Mouse (Mus musculus) myocyte (in vitro differentiated cells): ENCODE measurements at regions not wholly inside any gene's neighbourhood (a gene's known extent, or its start where the extent isn't known, plus 50 kb on each side); places are given as distances from the start of the nearest gene placed in this dataset.

Experiments used
- CEBPB ChIP-seq: IDR thresholded peaks from 2 replicates; pipeline ENCODE4 v1.6.1; 2011; ENCODE audit warnings: mild to moderate bottlenecking, moderate library complexity; ENCODE audit not compliant: poor library complexity, insufficient read depth, severe bottlenecking
- MAX ChIP-seq: IDR thresholded peaks from one replicate; pipeline ENCODE4 v1.6.1; 2011; ENCODE audit warnings: low read depth, mild to moderate bottlenecking, control low read depth
- MYOD1 ChIP-seq, 3 experiments: IDR thresholded peaks; one replicate each; pipeline ENCODE4 v1.6.1; 2011; ENCODE audit warnings: control low read depth in 2 of 3, low read depth in 2 of 3, mild to moderate bottlenecking in 2 of 3, moderate library complexity in 1 of 3; ENCODE audit not compliant: insufficient read length in 2 of 3, control insufficient read depth in 1 of 3
- MYOG ChIP-seq, 3 experiments: IDR thresholded peaks; one replicate each; pipeline ENCODE4 v1.6.1; 2011; ENCODE audit warnings: control low read depth in 2 of 3, low read depth in 2 of 3, mild to moderate bottlenecking in 2 of 3; ENCODE audit not compliant: insufficient read length in 2 of 3, control insufficient read depth in 1 of 3, insufficient read depth in 1 of 3
- POLR2A ChIP-seq: IDR thresholded peaks from one replicate; pipeline ENCODE4 v1.6.1; 2011; ENCODE audit warnings: low read depth, mild to moderate bottlenecking, control low read depth, moderate library complexity; ENCODE audit not compliant: insufficient read length
- POLR2AphosphoS2 ChIP-seq: IDR thresholded peaks from one replicate; pipeline ENCODE4 v1.6.1; 2011; ENCODE audit warnings: low read depth, control low read depth; ENCODE audit not compliant: insufficient read length
- TCF3 ChIP-seq: IDR thresholded peaks from one replicate; pipeline ENCODE4 v1.6.1; 2011; ENCODE audit warnings: low read depth, control low read depth; ENCODE audit not compliant: insufficient read length

GRCm38 (mm10) chr2:147572413-147572812 is 210.7 kb downstream of the Pax1 start:
- TF ChIP-seq CEBPB (no peak), POLR2A (no peak), MYOG (IDR thresholded peaks at IDR 0.05; ENCODE audit: control insufficient read depth in 1 of 3, insufficient read depth in 1 of 3, insufficient read length in 2 of 3, low read depth in 2 of 3) (no peak), MAX (no peak), MYOD1 (IDR thresholded peaks at IDR 0.05; ENCODE audit: control insufficient read depth in 1 of 3, insufficient read length in 2 of 3, low read depth in 2 of 3) (no peak), TCF3 (no peak), POLR2AphosphoS2 (no peak)
